Mouse (Mus musculus) forebrain, embryonic 11.5 days (tissue): Measurements from ENCODE around the gene Adgrg5. TPM values are rescaled to one million over a fixed set of nuclear protein-coding genes. Genes with fewer than 3 reads are reported as not detected.
A peak's percentile ranks its signal among the peaks of the same experiment; 100 is the strongest.

Experiments used
- ATAC-seq: fragments of 200-750 bp; cut with Nextera tagmentation; replicated peaks from 2 replicates; pipeline ENCODE4 v1.8.0; 2017; ENCODE audit warnings: moderate TSS enrichment; ENCODE audit not compliant: low FRiP score
- DNase-seq: peaks from one replicate; pipeline ENCODE4 v3.0.0-alpha.2; 2017; ENCODE audit warnings: low spot score
- H3K27ac ChIP-seq: fragments of 300-500 bp; sonication (generic); 2 replicates; pipeline ENCODE4 v1.5.1; 2014; ENCODE audit warnings: low read depth, low read length
- H3K27me3 ChIP-seq: fragments of 300-500 bp; sonication (generic); 2 replicates; pipeline ENCODE4 v1.6.1; 2014; ENCODE audit warnings: mild to moderate bottlenecking, low read length, mixed read lengths; ENCODE audit not compliant: control insufficient read depth, insufficient read depth
- H3K36me3 ChIP-seq: fragments of 300-500 bp; sonication (generic); 2 replicates; pipeline ENCODE4 v1.6.1; 2014; ENCODE audit warnings: mild to moderate bottlenecking, low read length, moderate library complexity, mixed read lengths; ENCODE audit not compliant: control insufficient read depth, insufficient read depth
- H3K4me1 ChIP-seq: fragments of 300-500 bp; sonication (generic); replicated peaks from 2 replicates; pipeline ENCODE4 v1.6.1; 2014; ENCODE audit warnings: low read length, mixed read lengths; ENCODE audit not compliant: control insufficient read depth, insufficient read depth
- H3K4me2 ChIP-seq: fragments of 300-500 bp; sonication (generic); 2 replicates; pipeline ENCODE4 v1.6.1; 2014; ENCODE audit warnings: low read depth, mild to moderate bottlenecking, low read length, moderate library complexity, mixed read lengths; ENCODE audit not compliant: severe bottlenecking
- H3K4me3 ChIP-seq: fragments of 300-500 bp; sonication (generic); 2 replicates; pipeline ENCODE4 v1.5.1; 2014; ENCODE audit warnings: low read depth, low read length
- H3K9ac ChIP-seq: fragments of 300-500 bp; sonication (generic); 2 replicates; pipeline ENCODE4 v1.6.1; 2014; ENCODE audit warnings: low read length
- H3K9me3 ChIP-seq: fragments of 300-500 bp; sonication (generic); 2 replicates; pipeline ENCODE4 v1.6.1; 2016; ENCODE audit warnings: low read length, mixed read lengths; ENCODE audit not compliant: control insufficient read depth
- WGBS: fragments of 180-500 bp; shearing (Covaris S2); extraction: QIAGEN DNeasy Blood & Tissue Kit; methylation state at CpG from one replicate; pipeline ENCODE4 v1.1.7; 2014; 5-methylcytosine and 5-hydroxymethylcytosine counted together
- polyA plus RNA-seq: library from polyadenylated mRNA; unstranded; fragments of >200 nt; fragmentation: Nextera tagmentation; extraction: Ambion mirVana; gene quantifications from 2 replicates; pipeline ENCODE4 v1.2.1, GENCODE M21; 2014

Gene Adgrg5
- polyA plus RNA-seq, 1 experiment from 2014 or later = 0.20 TPM

DNA sequence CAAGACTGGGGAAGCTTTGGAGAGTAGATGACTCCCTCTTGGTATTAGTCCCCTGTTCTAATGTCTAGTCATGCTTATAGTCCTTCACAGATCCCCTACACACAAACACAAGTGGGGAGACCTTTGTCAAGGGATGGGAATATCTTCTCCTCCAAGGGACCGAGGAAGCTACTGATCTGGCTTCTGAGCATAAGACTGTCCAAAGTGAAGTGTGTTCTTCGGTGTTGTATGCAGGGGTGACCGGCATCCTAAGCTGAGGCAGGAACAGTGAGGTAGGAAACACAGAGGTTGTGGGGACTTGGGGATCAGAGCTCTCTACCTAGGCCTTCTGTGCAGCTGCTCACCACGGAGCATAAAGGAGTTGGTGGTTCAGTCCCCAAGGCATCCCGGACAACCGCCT is 1.3 kb upstream of the Adgrg5 start:
- no peak overlapping the region for H3K9ac ChIP-seq
- ATAC-seq = no peak
- 0 out of 2 replicates have a peak overlapping the region, but pooled peaks have one; percentile 18 for H3K27ac ChIP-seq
- H3K9me3 ChIP-seq = no peaks in the 10 kb centered on the region
- no peak overlapping the region for H3K4me3 ChIP-seq
- no peaks in the 10 kb centered on the region; the same call in 1 of the 2 replicates for H3K27me3 ChIP-seq
- DNase-seq = no peak
- 66% methylated on average over 6 of the region's 6 CpGs for WGBS
- no peak overlapping the region for H3K4me2 ChIP-seq
- H3K36me3 ChIP-seq = no peaks in the 10 kb centered on the region
- no peaks in the 10 kb centered on the region for H3K4me1 ChIP-seq

DNA sequence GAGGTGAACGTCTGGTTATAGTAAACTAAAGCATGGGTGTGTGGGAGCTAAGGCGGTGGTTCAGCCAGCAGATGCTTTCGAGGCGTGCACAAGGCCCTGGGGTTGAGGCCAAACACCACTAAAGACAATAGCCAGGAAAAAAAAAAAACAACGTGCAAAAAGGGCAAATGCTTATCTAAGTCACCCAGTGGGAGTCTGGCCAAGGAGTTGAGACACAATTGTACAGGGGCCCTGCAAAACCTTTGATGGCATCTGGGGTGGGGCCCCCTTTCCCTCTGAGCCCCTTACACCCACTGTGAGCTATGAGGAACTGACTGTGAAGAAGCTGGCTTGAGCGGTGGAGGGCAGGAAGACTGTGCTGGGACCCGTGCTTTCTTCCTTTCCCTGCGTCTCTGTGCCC is 892 bp upstream of the Adgrg5 start:
- Histone ChIP-seq H3K4me2 (no peak overlapping the region), H3K27me3 (no peaks in the 10 kb centered on the region; the same call in 1 of the 2 replicates), H3K36me3 (no peaks in the 10 kb centered on the region), H3K4me1 (no peaks in the 10 kb centered on the region), H3K9ac (no peak overlapping the region), H3K9me3 (no peaks in the 10 kb centered on the region), H3K27ac (no peak overlapping the region), H3K4me3 (no peak overlapping the region)
- DNase-seq (no peak), ATAC-seq (no peak)
- WGBS = 43% methylated on average over 8 of the region's 8 CpGs

- H3K4me3 ChIP-seq = no peak overlapping the region
- no peak overlapping the region for H3K27ac ChIP-seq
- no peaks in the 10 kb centered on the region for H3K36me3 ChIP-seq
- no peak overlapping the region for H3K4me2 ChIP-seq
- DNase-seq = no peak
- H3K9me3 ChIP-seq = no peaks in the 10 kb centered on the region
- ATAC-seq = no peak
- no peak overlapping the region for H3K9ac ChIP-seq
- WGBS = 84% methylated on average over 3 of the region's 3 CpGs
- H3K27me3 ChIP-seq = no peaks in the 10 kb centered on the region
- H3K4me1 ChIP-seq = no peaks in the 10 kb centered on the region
These were observed 4.7 kb downstream of the Adgrg5 start for GRCm38 (mm10) chr8:94928227-94928626.

DNA sequence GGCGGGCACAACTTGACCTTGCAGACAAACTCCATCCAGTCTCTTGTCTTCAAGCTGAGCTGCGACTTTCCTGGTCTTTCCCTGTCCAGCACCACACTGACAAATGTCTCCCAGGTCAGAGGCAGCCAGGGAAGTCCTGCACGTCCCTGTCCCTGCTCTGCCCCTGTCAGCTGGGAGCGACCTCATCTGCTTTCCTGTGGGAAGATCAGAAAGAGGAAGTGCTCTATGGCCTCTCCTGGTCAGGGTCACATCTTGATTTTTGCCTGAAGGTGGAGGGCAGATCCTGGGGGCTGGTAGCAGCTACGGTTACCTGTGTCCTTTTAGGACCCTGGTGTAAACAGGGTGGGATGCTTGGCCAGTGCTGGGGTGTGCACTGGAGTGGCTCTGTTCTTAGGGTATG is 10.4 kb downstream of the Adgrg5 start:
- 59% methylated on average over 5 of the region's 5 CpGs for WGBS

GRCm38 (mm10) chr8:94935172-94935571 is 11.7 kb downstream of the Adgrg5 start:
- no peaks in the 10 kb centered on the region for H3K27me3 ChIP-seq
- no peak for ATAC-seq
- WGBS = 91% methylated on average over 3 of the region's 3 CpGs
- H3K4me1 ChIP-seq = no peaks in the 10 kb centered on the region
- H3K4me2 ChIP-seq = no peak overlapping the region
- H3K9me3 ChIP-seq = no peaks in the 10 kb centered on the region
- H3K9ac ChIP-seq = no peak overlapping the region
- no peak overlapping the region for H3K4me3 ChIP-seq
- DNase-seq = no peak
- no peaks in the 10 kb centered on the region for H3K36me3 ChIP-seq
- H3K27ac ChIP-seq = no peak overlapping the region

More for the DNA sequence above, 10.4 kb downstream of the Adgrg5 start:
- H3K4me1 ChIP-seq = no peaks in the 10 kb centered on the region
- H3K4me3 ChIP-seq = no peak overlapping the region
- ATAC-seq (no peak), DNase-seq (no peak)
- no peaks in the 10 kb centered on the region for H3K27me3 ChIP-seq
- H3K9me3 ChIP-seq = no peaks in the 10 kb centered on the region
- no peak overlapping the region for H3K4me2 ChIP-seq
- H3K9ac ChIP-seq = no peak overlapping the region
- no peak overlapping the region for H3K27ac ChIP-seq
- no peaks in the 10 kb centered on the region for H3K36me3 ChIP-seq

- H3K9ac ChIP-seq = no peak overlapping the region
- H3K27me3 ChIP-seq = no peaks in the 10 kb centered on the region
- 12% methylated on average over 6 of the region's 6 CpGs for WGBS
- H3K36me3 ChIP-seq = no peaks in the 10 kb centered on the region
- H3K4me1 ChIP-seq = no peaks in the 10 kb centered on the region
- H3K27ac ChIP-seq = no peak overlapping the region
- DNase-seq (peak; percentile 87), ATAC-seq (peak; percentile 44; the same call in 1 of the 2 replicates)
- H3K9me3 ChIP-seq = no peaks in the 10 kb centered on the region
- H3K4me3 ChIP-seq = no peak overlapping the region
- H3K4me2 ChIP-seq = no peak overlapping the region
These were observed 19.1 kb downstream of the Adgrg5 start for GRCm38 (mm10) chr8:94942566-94942965.

- Histone ChIP-seq H3K4me1 (no peaks in the 10 kb centered on the region), H3K27ac (no peak overlapping the region), H3K4me3 (no peak overlapping the region), H3K27me3 (no peaks in the 10 kb centered on the region), H3K4me2 (no peak overlapping the region), H3K36me3 (no peaks in the 10 kb centered on the region), H3K9ac (no peak overlapping the region), H3K9me3 (no peaks in the 10 kb centered on the region)
- ATAC-seq (no peak), DNase-seq (no peak)
- 65% methylated on average over 6 of the region's 6 CpGs for WGBS
These were observed 21.7 kb downstream of the Adgrg5 start for GRCm38 (mm10) chr8:94945185-94945584.

DNA sequence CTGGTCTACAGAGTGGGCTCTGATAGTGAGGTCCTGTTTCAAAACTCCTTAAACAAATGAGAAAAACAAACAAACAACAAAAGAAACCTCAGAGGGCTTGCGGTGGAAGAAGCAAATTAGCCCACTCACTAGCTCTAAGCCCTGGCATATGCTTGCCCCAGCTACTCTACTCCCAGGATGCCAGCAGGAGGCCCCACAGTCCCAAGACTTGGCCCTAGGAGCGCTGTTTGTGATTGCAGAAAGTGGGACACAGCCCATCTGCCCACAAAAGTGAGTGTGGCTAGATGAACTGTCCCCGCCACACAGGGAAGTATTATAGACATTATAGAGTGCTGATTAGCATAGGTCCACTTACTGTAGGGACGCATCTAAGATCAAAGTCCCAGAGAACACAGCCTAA is 24.9 kb downstream of the Adgrg5 start:
- H3K9me3 ChIP-seq = no peaks in the 10 kb centered on the region
- no peak overlapping the region for H3K27ac ChIP-seq
- H3K36me3 ChIP-seq = no peaks in the 10 kb centered on the region
- no peaks in the 10 kb centered on the region for H3K27me3 ChIP-seq
- ATAC-seq = no peak
- no peaks in the 10 kb centered on the region for H3K4me1 ChIP-seq
- H3K4me2 ChIP-seq = no peak overlapping the region
- H3K9ac ChIP-seq = no peak overlapping the region
- H3K4me3 ChIP-seq = no peak overlapping the region
- 81% methylated on average over 4 of the region's 4 CpGs for WGBS
- DNase-seq = no peak

- H3K27me3 ChIP-seq = no peaks in the 10 kb centered on the region
- WGBS = 92% methylated on average over 4 of the region's 4 CpGs
- H3K9ac ChIP-seq = no peak overlapping the region
- H3K4me2 ChIP-seq = no peak overlapping the region
- no peaks in the 10 kb centered on the region for H3K9me3 ChIP-seq
- H3K4me1 ChIP-seq = no peaks in the 10 kb centered on the region
- H3K27ac ChIP-seq = no peak overlapping the region
- ATAC-seq = no peak
- DNase-seq = no peak
- no peaks in the 10 kb centered on the region for H3K36me3 ChIP-seq
- no peak overlapping the region for H3K4me3 ChIP-seq
These were observed 25.5 kb downstream of the Adgrg5 start for GRCm38 (mm10) chr8:94949010-94949409.
